Mouse (Mus musculus): Measurements from ENCODE around the gene P2ry2. TPM values are rescaled to one million over a fixed set of nuclear protein-coding genes. Genes with fewer than 3 reads are reported as not detected.

P2ry2 gene
- polyA plus RNA-seq, 1 experiment = 67.8 TPM

DNA sequence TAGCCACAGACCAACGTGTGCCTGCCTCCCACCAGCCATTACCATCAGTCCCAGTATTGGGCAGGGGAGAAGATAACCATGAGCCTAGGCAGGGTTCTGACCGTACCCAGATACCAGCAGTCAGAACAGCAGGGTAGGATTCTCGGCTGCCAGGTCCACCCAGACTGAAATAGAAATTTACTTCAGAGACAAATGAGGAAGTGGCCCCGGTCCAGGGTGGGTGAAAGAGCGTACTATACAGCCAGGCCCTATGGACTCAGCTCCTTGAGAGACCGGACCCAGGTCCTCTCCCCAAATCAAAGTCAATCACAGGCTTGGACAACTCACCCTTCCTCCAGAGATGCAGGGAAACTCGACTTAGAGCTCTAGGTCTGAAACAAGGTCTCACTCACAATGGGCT is 51.5 kb downstream of the P2ry2 start:
- Histone ChIP-seq H3K36me3 (ENCODE audit: control insufficient read depth, insufficient read depth, low read length) (no peaks in the 10 kb centered on the region), H3K27ac (ENCODE audit: insufficient read depth, low read depth, low read length) (peak overlapping the region; percentile 46; the same call in 1 of the 2 replicates), H3K4me3 (ENCODE audit: low read depth, low read length) (no peak overlapping the region), H3K27me3 (ENCODE audit: control insufficient read depth, insufficient read depth, low read length) (no peaks in the 10 kb centered on the region), H3K4me1 (ENCODE audit: control insufficient read depth, insufficient read depth, insufficient read length, low read length) (no peaks in the 10 kb centered on the region; the same call in 1 of the 2 replicates)
- WGBS = 62% methylated on average over 7 of the region's 7 CpGs
- TF ChIP-seq POLR2A (IDR thresholded peaks at IDR 0.05; ENCODE audit: low read depth, low read length) (no peak), CTCF (IDR thresholded peaks at IDR 0.05; ENCODE audit: extremely low read depth, insufficient read length, insufficient replicate concordance, low read depth, low read length) (no peak)

DNA sequence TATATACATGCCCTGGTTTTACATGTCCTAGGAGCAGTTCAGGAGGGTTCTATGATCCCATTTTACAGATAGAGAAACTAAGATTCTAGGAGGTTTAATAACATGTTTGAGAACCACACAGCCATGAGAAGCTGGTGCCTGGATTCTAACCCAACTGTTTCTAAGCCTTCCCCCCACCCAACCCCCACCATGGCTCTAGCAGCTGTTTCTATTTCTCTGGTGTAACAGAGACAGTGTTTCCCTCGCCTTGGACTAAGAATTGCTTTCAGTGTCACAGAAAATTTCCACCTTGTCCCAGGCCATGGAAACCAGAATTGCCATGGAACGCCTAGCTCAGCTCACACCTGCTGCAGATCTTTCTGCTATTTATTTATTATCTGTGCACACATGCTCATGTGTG is 52.2 kb downstream of the P2ry2 start:
- 75% methylated on average over 2 of the region's 2 CpGs for WGBS
- TF ChIP-seq POLR2A (IDR thresholded peaks at IDR 0.05; ENCODE audit: low read depth, low read length) (no peak), CTCF (IDR thresholded peaks at IDR 0.05; ENCODE audit: extremely low read depth, insufficient read length, insufficient replicate concordance, low read depth, low read length) (no peak)
- Histone ChIP-seq H3K27ac (ENCODE audit: insufficient read depth, low read depth, low read length) (no peak overlapping the region), H3K27me3 (ENCODE audit: control insufficient read depth, insufficient read depth, low read length) (no peaks in the 10 kb centered on the region), H3K4me1 (ENCODE audit: control insufficient read depth, insufficient read depth, insufficient read length, low read length) (no peaks in the 10 kb centered on the region), H3K4me3 (ENCODE audit: low read depth, low read length) (no peak overlapping the region), H3K36me3 (ENCODE audit: control insufficient read depth, insufficient read depth, low read length) (no peaks in the 10 kb centered on the region)

DNA sequence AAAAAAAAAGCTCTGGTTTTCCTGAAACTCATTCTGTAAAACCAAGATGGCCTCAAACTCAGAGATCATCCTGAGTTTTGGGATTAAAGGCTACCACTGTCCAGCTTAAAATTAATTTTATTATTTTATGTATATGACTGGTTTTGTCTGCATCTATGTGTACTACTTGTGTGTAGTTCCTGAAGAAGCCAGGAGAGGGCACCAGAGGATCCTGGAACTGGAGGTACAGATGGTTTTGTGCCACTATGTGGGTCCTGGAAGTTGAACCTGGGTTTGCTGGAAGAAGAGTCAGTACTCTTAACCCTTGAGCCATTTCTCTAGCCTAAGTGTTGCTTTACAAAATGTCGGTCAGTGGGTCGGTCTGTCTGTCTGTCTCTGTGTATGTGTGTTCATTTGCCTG is 54.2 kb downstream of the P2ry2 start:
- peak; percentile 19; the same call in 1 of the 2 replicates for TF ChIP-seq CTCF (IDR thresholded peaks at IDR 0.05; ENCODE audit: extremely low read depth, insufficient read length, insufficient replicate concordance, low read depth, low read length)
- TF ChIP-seq POLR2A (IDR thresholded peaks at IDR 0.05; ENCODE audit: low read depth, low read length) = no peak
- Histone ChIP-seq H3K36me3 (ENCODE audit: control insufficient read depth, insufficient read depth, low read length) (no peaks in the 10 kb centered on the region), H3K4me1 (ENCODE audit: control insufficient read depth, insufficient read depth, insufficient read length, low read length) (no peaks in the 10 kb centered on the region), H3K27ac (ENCODE audit: insufficient read depth, low read depth, low read length) (no peak overlapping the region), H3K4me3 (ENCODE audit: low read depth, low read length) (no peak overlapping the region), H3K27me3 (ENCODE audit: control insufficient read depth, insufficient read depth, low read length) (no peaks in the 10 kb centered on the region)
- WGBS = 97% methylated on average over 2 of the region's 2 CpGs

DNA sequence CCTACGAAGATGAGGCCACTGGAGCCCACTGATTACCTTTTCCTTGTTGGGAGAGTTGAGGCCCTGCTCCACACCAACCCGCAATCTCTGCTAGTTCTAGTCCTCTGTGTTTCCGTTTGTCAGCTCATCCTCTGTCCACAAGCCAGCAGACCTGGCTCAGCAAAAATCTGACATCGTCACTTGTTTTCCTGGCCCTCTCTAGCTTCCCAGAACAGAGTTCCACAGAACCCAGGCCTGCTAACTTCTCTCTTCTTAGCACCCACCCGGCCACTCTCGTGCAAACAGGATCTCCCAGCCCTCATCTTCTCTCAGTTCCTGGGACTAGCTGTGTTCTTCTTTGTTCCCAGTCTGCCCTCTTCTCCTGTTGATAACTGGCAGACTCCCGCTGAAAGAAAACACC is 60.0 kb downstream of the P2ry2 start:
- H3K36me3 ChIP-seq (ENCODE audit: control insufficient read depth, insufficient read depth, low read length) = no peaks in the 10 kb centered on the region
- no peaks in the 10 kb centered on the region; the same call in 1 of the 2 replicates for H3K4me1 ChIP-seq (ENCODE audit: control insufficient read depth, insufficient read depth, insufficient read length, low read length)
- no peaks in the 10 kb centered on the region for H3K27me3 ChIP-seq (ENCODE audit: control insufficient read depth, insufficient read depth, low read length)
- no peak overlapping the region for H3K4me3 ChIP-seq (ENCODE audit: low read depth, low read length)
- TF ChIP-seq CTCF (IDR thresholded peaks at IDR 0.05; ENCODE audit: extremely low read depth, insufficient read length, insufficient replicate concordance, low read depth, low read length) (no peak), POLR2A (IDR thresholded peaks at IDR 0.05; ENCODE audit: low read depth, low read length) (no peak)
- 79% methylated on average over 7 of the region's 7 CpGs for WGBS
- H3K27ac ChIP-seq (ENCODE audit: insufficient read depth, low read depth, low read length) = peak overlapping the region; percentile 36

DNA sequence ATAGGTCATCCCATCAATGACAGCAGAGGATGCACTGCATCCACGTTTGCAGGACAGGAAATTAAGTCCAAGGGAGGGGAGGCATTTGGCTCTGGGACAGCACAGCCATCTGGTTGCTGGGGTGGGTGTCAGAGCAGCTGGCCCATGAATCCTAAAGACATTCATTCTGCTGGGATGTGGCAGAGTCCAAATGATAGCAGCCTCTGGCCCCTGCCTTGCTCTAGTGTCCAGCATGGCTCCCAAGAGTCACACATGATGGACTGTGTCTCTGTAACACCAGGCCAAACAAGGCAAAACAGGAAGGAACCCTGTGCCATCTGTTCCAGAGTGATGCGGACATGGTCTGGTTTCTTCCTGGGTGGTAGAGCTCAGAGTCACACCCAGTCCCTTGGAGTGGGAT is 60.8 kb downstream of the P2ry2 start:
- no peaks in the 10 kb centered on the region for H3K36me3 ChIP-seq (ENCODE audit: control insufficient read depth, insufficient read depth, low read length)
- 56% methylated on average over 2 of the region's 2 CpGs for WGBS
- no peak overlapping the region for H3K4me3 ChIP-seq (ENCODE audit: low read depth, low read length)
- H3K27ac ChIP-seq (ENCODE audit: insufficient read depth, low read depth, low read length) = peak overlapping the region; percentile 6
- no peak for TF ChIP-seq POLR2A (IDR thresholded peaks at IDR 0.05; ENCODE audit: low read depth, low read length)
- TF ChIP-seq CTCF (IDR thresholded peaks at IDR 0.05; ENCODE audit: extremely low read depth, insufficient read length, insufficient replicate concordance, low read depth, low read length) = no peak
- H3K4me1 ChIP-seq (ENCODE audit: control insufficient read depth, insufficient read depth, insufficient read length, low read length) = no peaks in the 10 kb centered on the region; the same call in 1 of the 2 replicates
- H3K27me3 ChIP-seq (ENCODE audit: control insufficient read depth, insufficient read depth, low read length) = no peaks in the 10 kb centered on the region

DNA sequence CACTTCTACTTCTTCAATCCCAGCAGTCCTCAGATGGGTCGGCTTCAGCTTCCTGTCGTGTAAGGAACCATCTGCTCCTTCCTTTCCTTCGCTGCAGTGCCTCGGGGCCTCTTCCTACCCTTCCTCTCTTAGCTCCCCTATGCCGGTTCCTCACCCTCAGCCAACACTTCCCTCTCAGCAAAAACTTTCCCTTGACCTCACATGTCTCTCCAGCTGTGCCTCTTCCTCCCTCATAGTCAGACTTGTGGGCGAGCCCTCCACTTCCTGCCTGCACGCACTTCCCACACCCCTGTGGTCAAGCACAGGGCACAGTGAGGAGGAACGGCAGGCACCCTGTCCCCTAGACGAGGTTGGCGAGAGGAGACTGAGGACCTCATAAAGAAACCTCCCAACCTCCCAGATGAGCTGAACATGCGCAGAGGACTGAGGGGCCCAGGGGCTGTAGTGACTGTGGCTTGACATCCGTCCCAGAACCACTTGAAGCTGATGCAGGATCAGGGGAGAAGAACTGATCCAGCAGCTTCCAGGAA is 62.1 kb downstream of the P2ry2 start:
- no peaks in the 10 kb centered on the region for H3K27me3 ChIP-seq (ENCODE audit: control insufficient read depth, insufficient read depth, low read length)
- H3K4me3 ChIP-seq (ENCODE audit: low read depth, low read length) = no peak overlapping the region
- TF ChIP-seq CTCF (IDR thresholded peaks at IDR 0.05; ENCODE audit: extremely low read depth, insufficient read length, insufficient replicate concordance, low read depth, low read length) (no peak), POLR2A (IDR thresholded peaks at IDR 0.05; ENCODE audit: low read depth, low read length) (no peak)
- H3K36me3 ChIP-seq (ENCODE audit: control insufficient read depth, insufficient read depth, low read length) = no peaks in the 10 kb centered on the region
- 69% methylated on average over 12 of the region's 12 CpGs for WGBS
- H3K4me1 ChIP-seq (ENCODE audit: control insufficient read depth, insufficient read depth, insufficient read length, low read length) = no peaks in the 10 kb centered on the region; the same call in 1 of the 2 replicates
- H3K27ac ChIP-seq (ENCODE audit: insufficient read depth, low read depth, low read length) = peak overlapping the region; percentile 17; the same call in 1 of the 2 replicates

DNA sequence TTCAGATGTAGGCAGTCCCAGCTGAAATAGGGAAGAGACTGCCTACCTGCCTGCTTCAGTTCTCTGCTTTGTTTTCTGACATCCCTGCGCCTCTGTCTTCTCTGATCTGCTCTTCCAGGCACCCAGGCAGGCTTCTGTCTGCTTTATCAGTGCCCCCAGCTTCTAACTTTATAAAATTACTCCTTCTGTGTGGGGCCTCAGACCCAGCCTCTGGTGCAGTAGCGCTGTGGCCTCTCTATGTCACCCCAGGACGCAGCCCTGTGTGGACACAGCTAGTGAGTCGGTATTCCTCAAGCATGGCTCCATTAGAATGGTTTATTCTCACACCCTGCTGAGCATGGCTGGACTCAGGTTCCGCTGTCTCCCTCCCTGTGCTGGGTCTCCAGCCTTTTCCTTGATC is 62.6 kb downstream of the P2ry2 start:
- Histone ChIP-seq H3K36me3 (ENCODE audit: control insufficient read depth, insufficient read depth, low read length) (no peaks in the 10 kb centered on the region), H3K4me1 (ENCODE audit: control insufficient read depth, insufficient read depth, insufficient read length, low read length) (no peaks in the 10 kb centered on the region; the same call in 1 of the 2 replicates), H3K4me3 (ENCODE audit: low read depth, low read length) (no peak overlapping the region), H3K27me3 (ENCODE audit: control insufficient read depth, insufficient read depth, low read length) (no peaks in the 10 kb centered on the region), H3K27ac (ENCODE audit: insufficient read depth, low read depth, low read length) (peak overlapping the region; percentile 17)
- TF ChIP-seq CTCF (IDR thresholded peaks at IDR 0.05; ENCODE audit: extremely low read depth, insufficient read length, insufficient replicate concordance, low read depth, low read length) (no peak), POLR2A (IDR thresholded peaks at IDR 0.05; ENCODE audit: low read depth, low read length) (no peak)
- WGBS = 81% methylated on average over 5 of the region's 5 CpGs

Other genes with a start within 250 kb of the P2ry2 start
- 7.0 and 9.5 TPM in 2 replicates for gene Relt, start 149.4 kb downstream of the P2ry2 start, polyA plus RNA-seq (2012; rRNA removed)
- gene Arhgef17, start 80.8 kb downstream of the P2ry2 start, polyA plus RNA-seq (2012; rRNA removed) = 6.8 and 8.0 TPM in 2 replicates
- 19.4 and 27.8 TPM in 2 replicates for gene P2ry6, start 38.2 kb downstream of the P2ry2 start, polyA plus RNA-seq (2012; rRNA removed)
- 3.3 and 6.9 TPM in 2 replicates for gene Fchsd2, start 80.0 kb upstream of the P2ry2 start, polyA plus RNA-seq (2012; rRNA removed)